Mouse (Mus musculus) MEL (cell line): ENCODE data around the gene Slco3a1. TPM values are rescaled to one million over a fixed set of nuclear protein-coding genes. Genes with fewer than 3 reads are reported as not detected.
A peak's percentile ranks its signal among the peaks of the same experiment; 100 is the strongest.

Source experiments
- DNase-seq: peaks from one replicate; pipeline ENCODE4 v3.0.0; 2011; ENCODE audit warnings: low read depth, low spot score
- H3K27ac ChIP-seq: 2 replicates; pipeline ENCODE4 v1.5.1; 2012; ENCODE audit warnings: low read depth, mild to moderate bottlenecking, control low read depth, low read length, moderate library complexity; ENCODE audit not compliant: control insufficient read depth
- H3K27me3 ChIP-seq, 2 experiments: fragments of 150-350 bp in 1 of 2; sonication (generic) in 1 of 2; 2 replicates each; pipeline ENCODE4 v1.6.1; 2012; ENCODE audit warnings: low read length in 2 of 2, mild to moderate bottlenecking in 2 of 2, improper control_type of control experiment in 1 of 2, moderate library complexity in 1 of 2; ENCODE audit not compliant: insufficient read depth in 2 of 2, control insufficient read depth in 1 of 2
- H3K36me3 ChIP-seq, 2 experiments: 2 replicates each; pipeline ENCODE4 v1.6.1; 2012 to 2014; ENCODE audit warnings: low read length in 2 of 2, improper control_type of control experiment in 1 of 2, inconsistent platforms in 1 of 2, mild to moderate bottlenecking in 1 of 2; ENCODE audit not compliant: insufficient read depth in 2 of 2, control insufficient read depth in 1 of 2
- H3K4me1 ChIP-seq, 2 experiments: fragments of 150-350 bp in 1 of 2; sonication (generic) in 1 of 2; 2 replicates each; pipeline ENCODE4 v1.6.1; 2012; ENCODE audit warnings: low read length in 2 of 2, improper control_type of control experiment in 1 of 2, mild to moderate bottlenecking in 1 of 2; ENCODE audit not compliant: insufficient read depth in 2 of 2, control insufficient read depth in 1 of 2
- H3K4me3 ChIP-seq, 2 experiments: fragments of 150-350 bp in 1 of 2; sonication (generic) in 1 of 2; 2 replicates each; pipeline ENCODE4 v1.5.1; 2012; ENCODE audit warnings: low read depth in 2 of 2, low read length in 2 of 2, mild to moderate bottlenecking in 2 of 2, moderate library complexity in 2 of 2, control low read depth in 1 of 2, improper control_type of control experiment in 1 of 2; ENCODE audit not compliant: control insufficient read depth in 1 of 2, insufficient read depth in 1 of 2
- H3K79me2 ChIP-seq: 2 replicates; pipeline ENCODE4 v1.6.1; 2012; ENCODE audit warnings: mild to moderate bottlenecking, low read length, moderate library complexity; ENCODE audit not compliant: control insufficient read depth, poor library complexity, insufficient read depth
- H3K9ac ChIP-seq: 2 replicates; pipeline ENCODE4 v1.6.1; 2012; ENCODE audit warnings: low read depth, mild to moderate bottlenecking, control low read depth, low read length, moderate library complexity; ENCODE audit not compliant: control insufficient read depth, poor library complexity, severe bottlenecking
- H3K9me3 ChIP-seq: fragments of 150-350 bp; sonication (generic); replicated peaks from 2 replicates; pipeline ENCODE4 v1.6.1; 2012; ENCODE audit warnings: mild to moderate bottlenecking, low read length, improper control_type of control experiment, moderate library complexity; ENCODE audit not compliant: insufficient read depth
- BHLHE40 ChIP-seq: IDR thresholded peaks from 2 replicates; pipeline ENCODE4 v1.6.1; 2012; ENCODE audit warnings: low read depth, mild to moderate bottlenecking, inconsistent platforms, low read length, improper control_type of control experiment, borderline replicate concordance
- CHD2 ChIP-seq: IDR thresholded peaks from 2 replicates; pipeline ENCODE4 v1.6.1; 2011; ENCODE audit warnings: low read length, improper control_type of control experiment
- CTCF ChIP-seq, 3 experiments: IDR thresholded peaks in 2 of 3; conservative IDR thresholded peaks in 1 of 3; 2 replicates each; pipeline ENCODE4 v1.5.1; 2011 to 2012; ENCODE audit warnings: low read length in 3 of 3, low read depth in 2 of 3, mild to moderate bottlenecking in 2 of 3, improper control_type of control experiment in 1 of 3, inconsistent platforms in 1 of 3, mixed read lengths in 1 of 3, moderate library complexity in 1 of 3; ENCODE audit not compliant: control insufficient read depth in 1 of 3, insufficient read depth in 1 of 3, poor library complexity in 1 of 3, severe bottlenecking in 1 of 3
- ELF1 ChIP-seq: IDR thresholded peaks from 2 replicates; pipeline ENCODE4 v1.6.1; 2014; ENCODE audit warnings: low read depth, mild to moderate bottlenecking, inconsistent platforms, low read length, improper control_type of control experiment, moderate library complexity
- ETS1 ChIP-seq: IDR thresholded peaks from 2 replicates; pipeline ENCODE4 v1.6.1; 2012; ENCODE audit warnings: low read depth, mild to moderate bottlenecking, inconsistent platforms, low read length, improper control_type of control experiment, moderate library complexity
- GABPA ChIP-seq: IDR thresholded peaks from 2 replicates; pipeline ENCODE4 v1.6.1; 2012; ENCODE audit warnings: low read depth, mild to moderate bottlenecking, inconsistent platforms, low read length, improper control_type of control experiment, moderate library complexity
- GATA1 ChIP-seq: IDR thresholded peaks from 2 replicates; pipeline ENCODE4 v1.6.1; 2011; ENCODE audit warnings: low read depth, low read length, improper control_type of control experiment
- HCFC1 ChIP-seq: IDR thresholded peaks from 2 replicates; pipeline ENCODE4 v1.6.1; 2012; ENCODE audit warnings: low read depth, mild to moderate bottlenecking, inconsistent platforms, low read length, improper control_type of control experiment, moderate library complexity
- KAT2A ChIP-seq: conservative IDR thresholded peaks from 2 replicates; pipeline ENCODE4 v1.6.1; 2012; ENCODE audit warnings: low read depth, low read length, improper control_type of control experiment, inconsistent platforms
- MAZ ChIP-seq: IDR thresholded peaks from 2 replicates; pipeline ENCODE4 v1.6.1; 2012; ENCODE audit warnings: low read depth, mild to moderate bottlenecking, inconsistent platforms, low read length, improper control_type of control experiment
- MYB ChIP-seq: IDR thresholded peaks from 2 replicates; pipeline ENCODE4 v1.6.1; 2011; ENCODE audit warnings: mild to moderate bottlenecking, low read depth, low read length, improper control_type of control experiment
- NELFE ChIP-seq: IDR thresholded peaks from 2 replicates; pipeline ENCODE4 v1.6.1; 2011; ENCODE audit warnings: low read depth, low read length, improper control_type of control experiment
- POLR2AphosphoS2 ChIP-seq: IDR thresholded peaks from 2 replicates; pipeline ENCODE4 v1.6.1; 2011; ENCODE audit warnings: low read length, improper control_type of control experiment
- RAD21 ChIP-seq: IDR thresholded peaks from 2 replicates; pipeline ENCODE4 v1.6.1; 2011; ENCODE audit warnings: mild to moderate bottlenecking, low read depth, low read length, improper control_type of control experiment
- RCOR1 ChIP-seq: IDR thresholded peaks from 2 replicates; pipeline ENCODE4 v1.6.1; 2012; ENCODE audit warnings: low read depth, mild to moderate bottlenecking, inconsistent platforms, low read length, improper control_type of control experiment
- SIN3A ChIP-seq: IDR thresholded peaks from 2 replicates; pipeline ENCODE4 v1.6.1; 2012; ENCODE audit warnings: low read length, improper control_type of control experiment, inconsistent platforms
- SMC3 ChIP-seq: IDR thresholded peaks from 2 replicates; pipeline ENCODE4 v1.6.1; 2011; ENCODE audit warnings: low read depth, low read length, improper control_type of control experiment
- TBP ChIP-seq: IDR thresholded peaks from 2 replicates; pipeline ENCODE4 v1.8.0; 2011; ENCODE audit warnings: low read depth, low read length, improper control_type of control experiment
- TCF12 ChIP-seq: IDR thresholded peaks from 2 replicates; pipeline ENCODE4 v1.6.1; 2014; ENCODE audit warnings: low read depth, mild to moderate bottlenecking, inconsistent platforms, low read length, improper control_type of control experiment, moderate library complexity
- UBTF ChIP-seq: IDR thresholded peaks from 2 replicates; pipeline ENCODE4 v1.6.1; 2012; ENCODE audit warnings: low read depth, mild to moderate bottlenecking, inconsistent platforms, low read length, improper control_type of control experiment, moderate library complexity, borderline replicate concordance; ENCODE audit not compliant: insufficient read depth
- USF1 ChIP-seq: IDR thresholded peaks from 2 replicates; pipeline ENCODE4 v1.6.1; 2014; ENCODE audit warnings: low read depth, mild to moderate bottlenecking, inconsistent platforms, low read length, improper control_type of control experiment, moderate library complexity
- USF2 ChIP-seq, 2 experiments: IDR thresholded peaks; 2 replicates each; pipeline ENCODE4 v1.6.1; 2011 to 2012; ENCODE audit warnings: improper control_type of control experiment in 2 of 2, low read length in 2 of 2, borderline replicate concordance in 1 of 2, inconsistent platforms in 1 of 2, low read depth in 1 of 2, mild to moderate bottlenecking in 1 of 2; ENCODE audit not compliant: insufficient read depth in 1 of 2
- ZC3H11A ChIP-seq: IDR thresholded peaks from 2 replicates; pipeline ENCODE4 v1.6.1; 2012; ENCODE audit warnings: low read depth, mild to moderate bottlenecking, inconsistent platforms, low read length, improper control_type of control experiment
- ZNF384 ChIP-seq: IDR thresholded peaks from 2 replicates; pipeline ENCODE4 v1.6.1; 2012; ENCODE audit warnings: low read depth, mild to moderate bottlenecking, inconsistent platforms, low read length, improper control_type of control experiment
- polyA plus RNA-seq, 2 experiments: library from polyadenylated mRNA; stranded (reverse) in 1 of 2; unstranded in 1 of 2; fragments of >175 nt in 1 of 2; fragments of >200 nt in 1 of 2; gene quantifications; 2 replicates each; pipeline versions ENCODE4 v1.2.1 to v1.2.4; 2012; ENCODE audit warnings: low replicate concordance in 2 of 2, low read depth in 1 of 2; ENCODE audit not compliant: insufficient read length in 2 of 2, insufficient read depth in 1 of 2, missing spikeins in 1 of 2
- total RNA-seq: library from RNA; depleted of rRNA; stranded (reverse); fragments of 300-350 nt; gene quantifications from 2 replicates; pipeline ENCODE4 v1.2.3, GENCODE M21; 2012

Gene Slco3a1
- total and polyA plus RNA-seq, 3 experiments: 17.6 to 20.9 TPM; not detected in 1

DNA sequence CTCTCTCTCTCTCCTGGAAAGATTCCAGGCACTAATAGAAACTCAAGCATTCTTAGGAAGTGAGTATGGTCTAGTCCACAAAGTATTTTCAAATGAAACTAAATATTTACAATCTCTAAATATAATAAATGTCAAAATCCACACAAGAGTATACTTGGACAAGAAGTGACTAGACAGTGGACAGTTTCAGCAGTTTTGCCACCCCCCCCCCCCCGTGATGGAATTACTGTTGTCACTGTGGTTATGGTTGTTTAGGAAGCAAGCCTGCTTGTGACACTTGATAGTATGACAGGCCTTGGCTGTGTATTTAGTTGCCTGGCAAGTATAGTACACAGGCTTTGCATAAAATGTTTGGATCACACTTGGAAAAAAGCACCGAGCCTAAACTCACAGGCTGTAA, 192.9 kb downstream of the Slco3a1 start:
- no peaks in the 10 kb centered on the region for H3K27me3 ChIP-seq
- H3K36me3 ChIP-seq: no peaks in the 10 kb centered on the region
- no peak overlapping the region for H3K27ac ChIP-seq
- no peak overlapping the region for H3K9ac ChIP-seq
- H3K9me3 ChIP-seq: no peaks in the 10 kb centered on the region
- H3K4me3 ChIP-seq: no peak overlapping the region
- no peak for TF ChIP-seq MYB
- TF ChIP-seq USF2 (IDR thresholded peaks at IDR 0.05; ENCODE audit: borderline replicate concordance in 1 of 2, insufficient read depth in 1 of 2, low read depth in 1 of 2, low read length in 2 of 2): no peak
- no peak for TF ChIP-seq KAT2A
- no peak for TF ChIP-seq UBTF
- no peak for TF ChIP-seq NELFE
- TF ChIP-seq, all 39 proteins: peak for 0
- Histone ChIP-seq H3K79me2 (no peaks in the 10 kb centered on the region), H3K4me1 (no peaks in the 10 kb centered on the region)
- no peak for DNase-seq

DNA sequence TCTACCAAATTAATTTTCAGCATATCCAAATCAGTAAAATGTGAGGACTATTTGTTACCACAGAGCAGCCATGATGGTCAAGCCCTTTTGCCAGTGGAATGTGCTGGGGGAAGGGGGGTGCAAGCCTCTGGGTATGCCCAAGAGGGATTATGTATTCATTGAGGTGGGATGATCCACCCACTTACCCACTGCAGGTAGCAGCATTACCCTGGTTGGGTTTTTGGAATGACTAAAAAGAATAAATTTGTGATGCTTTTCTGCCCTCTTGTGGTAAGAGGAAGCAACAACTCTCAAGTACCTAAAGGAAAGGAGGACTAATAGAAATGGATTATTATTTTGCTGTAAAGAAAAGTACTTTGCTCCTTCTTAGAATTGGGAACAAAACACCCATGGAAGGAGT, 197.6 kb downstream of the Slco3a1 start:
- no peak overlapping the region for H3K9ac ChIP-seq
- no peaks in the 10 kb centered on the region for H3K4me1 ChIP-seq
- no peaks in the 10 kb centered on the region for H3K27me3 ChIP-seq
- no peaks in the 10 kb centered on the region for H3K36me3 ChIP-seq
- H3K9me3 ChIP-seq: no peaks in the 10 kb centered on the region
- no peak overlapping the region for H3K27ac ChIP-seq
- no peak overlapping the region for H3K4me3 ChIP-seq
- TF ChIP-seq SMC3: peak; percentile 54
- no peak for TF ChIP-seq MAZ
- TF ChIP-seq ZC3H11A: peak; percentile 37; the same call in 1 of the 2 replicates
- peak in 2 of 3 experiments; percentile 41 to 67; a peak in 3 of 6 replicates for TF ChIP-seq CTCF (IDR thresholded peaks at IDR 0.05 in 2 of 3, conservative IDR thresholded peaks at IDR 0.05 in 1 of 3; ENCODE audit: control insufficient read depth in 1 of 3, insufficient read depth in 1 of 3, low read depth in 2 of 3, low read length in 3 of 3, poor library complexity in 1 of 3, severe bottlenecking in 1 of 3)
- peak; percentile 73 for TF ChIP-seq RAD21
- H3K79me2 ChIP-seq: no peaks in the 10 kb centered on the region
- peak; percentile 54 for DNase-seq

DNA sequence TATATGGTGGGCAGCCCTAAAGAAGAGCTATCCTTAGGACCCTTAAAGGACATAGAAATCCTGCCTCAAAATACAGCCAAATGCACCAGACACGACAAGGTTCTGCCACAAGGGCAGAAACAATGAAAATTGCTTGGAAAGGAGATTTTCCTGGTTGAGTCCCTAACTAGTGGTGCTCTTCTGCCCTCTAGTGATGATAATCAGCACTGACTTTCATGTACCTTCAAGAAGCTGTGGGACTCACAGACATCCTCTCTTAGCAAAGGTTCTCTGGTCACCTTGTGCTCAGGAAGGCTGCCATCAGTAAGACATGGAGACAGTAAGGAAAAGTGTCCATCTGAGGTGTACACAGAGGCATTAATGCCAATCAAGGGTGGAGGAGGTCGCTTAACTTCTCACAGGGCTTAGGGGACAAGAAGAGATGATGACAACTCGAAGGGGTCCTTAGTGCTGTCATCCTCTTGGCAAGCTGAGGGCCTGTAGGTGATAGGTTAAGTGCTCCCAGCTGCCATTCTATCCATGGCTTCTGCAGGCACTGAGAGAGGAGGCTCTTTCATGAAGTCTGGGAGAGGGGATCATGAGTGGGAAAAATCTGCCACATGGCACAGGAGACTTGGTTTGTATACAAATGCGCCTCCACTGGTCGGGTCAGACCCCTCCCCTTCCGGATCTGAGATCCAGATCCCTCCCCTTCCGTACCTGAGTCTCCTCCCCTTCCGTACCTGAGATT, 199.9 kb downstream of the Slco3a1 start:
- H3K9me3 ChIP-seq: no peaks in the 10 kb centered on the region
- H3K27me3 ChIP-seq: no peaks in the 10 kb centered on the region
- H3K27ac ChIP-seq: no peak overlapping the region
- H3K79me2 ChIP-seq: no peaks in the 10 kb centered on the region
- no peaks in the 10 kb centered on the region for H3K36me3 ChIP-seq
- no peak overlapping the region for H3K9ac ChIP-seq
- peak; percentile 64 for DNase-seq
- H3K4me3 ChIP-seq: no peak overlapping the region
- no peaks in the 10 kb centered on the region for H3K4me1 ChIP-seq
- TF ChIP-seq USF1 (no peak), ETS1 (no peak), HCFC1 (no peak), RAD21 (peak; percentile 79), TCF12 (no peak), GABPA (no peak), CTCF (IDR thresholded peaks at IDR 0.05 in 2 of 3, conservative IDR thresholded peaks at IDR 0.05 in 1 of 3; ENCODE audit: control insufficient read depth in 1 of 3, insufficient read depth in 1 of 3, low read depth in 2 of 3, low read length in 3 of 3, poor library complexity in 1 of 3, severe bottlenecking in 1 of 3) (peak; percentile 21 to 72 (median 60); a peak in 5 of 6 replicates), GATA1 (no peak), CHD2 (no peak), RCOR1 (no peak), ZC3H11A (peak; percentile 33; the same call in 1 of the 2 replicates), POLR2AphosphoS2 (no peak), NELFE (no peak), ZNF384 (no peak), SMC3 (peak; percentile 63), TBP (no peak), SIN3A (no peak), BHLHE40 (no peak), ELF1 (no peak), KAT2A (no peak)
